Mouse (Mus musculus) heart, embryonic 11.5 days (tissue): ENCODE measurements around the gene BC024978. TPM values are rescaled to one million over a fixed set of nuclear protein-coding genes. Genes with fewer than 3 reads are reported as not detected.

Source experiments
- ATAC-seq: fragments of 200-750 bp; cut with Nextera tagmentation; replicated peaks from 2 replicates; pipeline ENCODE4 v1.8.0; 2017; ENCODE audit warnings: moderate library complexity; ENCODE audit not compliant: insufficient number of reproducible peaks, low FRiP score, low TSS enrichment
- H3K27ac ChIP-seq: fragments of 300-500 bp; sonication (generic); 2 replicates; pipeline ENCODE4 v1.5.1; 2014; ENCODE audit warnings: mild to moderate bottlenecking, low read depth, low read length
- H3K27me3 ChIP-seq: fragments of 300-500 bp; sonication (generic); 2 replicates; pipeline ENCODE4 v1.6.1; 2014; ENCODE audit warnings: mild to moderate bottlenecking, low read length, mixed read lengths; ENCODE audit not compliant: control insufficient read depth, insufficient read depth
- H3K36me3 ChIP-seq: fragments of 300-500 bp; sonication (generic); 2 replicates; pipeline ENCODE4 v1.6.1; 2014; ENCODE audit warnings: mild to moderate bottlenecking, low read length, moderate library complexity, mixed read lengths; ENCODE audit not compliant: control insufficient read depth, insufficient read depth
- H3K4me1 ChIP-seq: fragments of 300-500 bp; sonication (generic); 2 replicates; pipeline ENCODE4 v1.6.1; 2014; ENCODE audit warnings: low read length; ENCODE audit not compliant: control insufficient read depth, insufficient read depth
- H3K4me2 ChIP-seq: fragments of 300-500 bp; sonication (generic); 2 replicates; pipeline ENCODE4 v1.6.1; 2014; ENCODE audit warnings: mild to moderate bottlenecking, moderate library complexity
- H3K4me3 ChIP-seq: fragments of 300-500 bp; sonication (generic); 2 replicates; pipeline ENCODE4 v1.5.1; 2014; ENCODE audit warnings: low read depth, low read length
- H3K9ac ChIP-seq: fragments of 300-500 bp; sonication (generic); 2 replicates; pipeline ENCODE4 v1.6.1; 2014; ENCODE audit warnings: mild to moderate bottlenecking, low read depth, low read length, moderate library complexity
- H3K9me3 ChIP-seq: fragments of 300-500 bp; sonication (generic); replicated peaks from 2 replicates; pipeline ENCODE4 v1.6.1; 2016; ENCODE audit warnings: low read length; ENCODE audit not compliant: control insufficient read depth
- WGBS: fragments of 180-500 bp; shearing (Covaris S2); extraction: QIAGEN DNeasy Blood & Tissue Kit; methylation state at CpG from one replicate; pipeline ENCODE4 v1.1.7; 2014; ENCODE audit not compliant: insufficient replicate concordance; 5-methylcytosine and 5-hydroxymethylcytosine counted together
- polyA plus RNA-seq: library from polyadenylated mRNA; unstranded; fragments of >200 nt; fragmentation: Nextera tagmentation; extraction: Ambion mirVana; gene quantifications from 2 replicates; pipeline ENCODE4 v1.2.1, GENCODE M21; 2014

The BC024978 gene
- polyA plus RNA-seq, 1 experiment from 2014 or later: 3.5 TPM

- H3K27me3 ChIP-seq: no peaks in the 10 kb centered on the region
- no peak for ATAC-seq
- no peak overlapping the region for H3K4me2 ChIP-seq
- no peak overlapping the region for H3K4me3 ChIP-seq
- no peaks in the 10 kb centered on the region for H3K9me3 ChIP-seq
- 87% methylated on average over 6 of the region's 6 CpGs for WGBS
- no peak overlapping the region for H3K27ac ChIP-seq
- no peak overlapping the region for H3K9ac ChIP-seq
- no peaks in the 10 kb centered on the region for H3K36me3 ChIP-seq
- H3K4me1 ChIP-seq: peaks cover 4% of the 10 kb centered on the region
Observed at GRCm38 (mm10) chr7:27251946-27252345, 56.4 kb downstream of the BC024978 start.

DNA sequence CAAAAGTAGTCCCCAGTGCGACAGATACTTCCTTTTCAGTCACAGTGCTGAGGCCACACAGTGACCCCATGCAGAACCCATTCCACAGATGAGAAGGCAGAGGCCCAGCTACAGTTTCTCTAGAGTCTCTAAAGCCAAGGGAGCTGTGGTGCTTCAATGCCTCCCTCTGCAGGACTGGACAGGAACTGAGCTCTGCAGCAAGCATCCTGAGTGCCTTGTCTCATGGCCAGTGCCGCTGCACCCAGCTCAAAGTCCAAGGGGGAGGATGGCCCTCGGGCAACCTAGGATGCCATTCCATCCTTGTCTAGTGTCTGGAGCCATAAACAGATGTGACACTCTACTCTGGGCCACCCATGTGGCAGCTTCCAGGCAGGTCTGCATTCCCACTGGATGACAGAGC is 60.1 kb downstream of the BC024978 start:
- H3K4me2 ChIP-seq: no peak overlapping the region
- peaks cover 21% of the 10 kb centered on the region for H3K4me1 ChIP-seq
- H3K4me3 ChIP-seq: no peak overlapping the region
- no peaks in the 10 kb centered on the region for H3K27me3 ChIP-seq
- ATAC-seq: no peak
- H3K9me3 ChIP-seq: no peaks in the 10 kb centered on the region
- no peak overlapping the region for H3K9ac ChIP-seq
- 48% methylated on average over 3 of the region's 3 CpGs for WGBS
- H3K36me3 ChIP-seq: no peaks in the 10 kb centered on the region
- H3K27ac ChIP-seq: no peak overlapping the region

- no peak for ATAC-seq
- Histone ChIP-seq H3K27ac (no peak overlapping the region), H3K36me3 (no peaks in the 10 kb centered on the region; the same call in 1 of the 2 replicates), H3K9me3 (no peaks in the 10 kb centered on the region), H3K4me3 (peak overlapping the region; percentile 86), H3K4me1 (peaks cover 21% of the 10 kb centered on the region), H3K9ac (peak overlapping the region; percentile 54), H3K27me3 (no peaks in the 10 kb centered on the region), H3K4me2 (peak overlapping the region; percentile 93)
- WGBS: 15% methylated on average over 27 of the region's 27 CpGs
Observed at GRCm38 (mm10) chr7:27257046-27257851, 61.7 kb downstream of the BC024978 start.

- peak overlapping the region; percentile 86 for H3K9ac ChIP-seq
- peaks cover 3% of the 10 kb centered on the region; the same call in 1 of the 2 replicates for H3K36me3 ChIP-seq
- peaks cover 21% of the 10 kb centered on the region for H3K4me1 ChIP-seq
- no peaks in the 10 kb centered on the region for H3K27me3 ChIP-seq
- no peak overlapping the region for H3K27ac ChIP-seq
- H3K4me3 ChIP-seq: peak overlapping the region; percentile 86
- WGBS: 4% methylated on average over 6 of the region's 6 CpGs
- no peaks in the 10 kb centered on the region for H3K9me3 ChIP-seq
- ATAC-seq: no peak
- H3K4me2 ChIP-seq: peak overlapping the region; percentile 93
Observed at GRCm38 (mm10) chr7:27257852-27258204, 62.2 kb downstream of the BC024978 start.

DNA sequence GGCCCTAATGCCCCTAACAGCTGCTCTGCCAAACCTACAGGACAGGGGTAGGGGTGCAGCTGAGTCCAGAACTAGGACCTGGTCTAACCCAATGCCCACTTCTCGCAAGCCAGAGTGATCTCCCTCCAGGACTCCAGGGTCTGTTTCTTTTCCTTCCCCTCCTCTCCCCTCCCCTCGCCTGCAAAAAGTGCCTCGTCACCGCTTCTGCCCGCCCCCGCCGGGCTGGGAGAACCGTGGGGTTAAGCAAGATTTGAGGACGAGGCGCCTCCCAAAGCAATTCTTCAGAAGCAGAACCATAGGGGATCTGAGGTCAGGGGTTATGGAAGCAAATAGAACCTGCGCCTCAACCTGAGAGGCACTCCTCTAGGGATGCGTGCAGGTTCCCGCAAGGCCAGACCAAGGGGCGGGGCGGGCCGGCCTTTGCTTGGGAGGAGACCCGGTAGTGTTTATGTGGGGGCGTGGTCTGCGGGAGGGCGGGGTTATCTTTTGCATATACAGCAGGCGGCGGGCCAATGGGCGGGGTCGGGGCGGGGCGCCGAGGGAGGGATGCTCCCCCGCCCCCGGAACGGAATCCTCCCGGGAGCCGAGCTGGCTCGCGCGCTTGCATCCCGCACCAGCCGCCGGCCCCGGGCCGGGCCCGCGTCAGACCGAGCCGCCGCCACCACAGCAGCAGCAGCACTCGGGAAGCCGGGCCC is 62.8 kb downstream of the BC024978 start, which contains the start of gene Numbl:
Gene Numbl (plus strand): TSS at position 229 of the 695 bp plus-strand sequence.
- peak within 1 kb of the TSS; percentile 35; the same call in 1 of the 2 replicates for H3K27ac ChIP-seq
- WGBS: 1% methylated on average over 45 of the region's 47 CpGs
- H3K9me3 ChIP-seq: no peaks in the 10 kb centered on the region
- peaks cover 3% of the 10 kb centered on the region; the same call in 1 of the 2 replicates for H3K36me3 ChIP-seq
- H3K4me2 ChIP-seq: peak within 1 kb of the TSS; percentile 93
- no peaks in the 10 kb centered on the region for H3K27me3 ChIP-seq
- peak within 1 kb of the TSS; percentile 86 for H3K9ac ChIP-seq
- peaks cover 21% of the 10 kb centered on the region for H3K4me1 ChIP-seq
- H3K4me3 ChIP-seq: peak within 1 kb of the TSS; percentile 86
- peak; percentile 83 for ATAC-seq

DNA sequence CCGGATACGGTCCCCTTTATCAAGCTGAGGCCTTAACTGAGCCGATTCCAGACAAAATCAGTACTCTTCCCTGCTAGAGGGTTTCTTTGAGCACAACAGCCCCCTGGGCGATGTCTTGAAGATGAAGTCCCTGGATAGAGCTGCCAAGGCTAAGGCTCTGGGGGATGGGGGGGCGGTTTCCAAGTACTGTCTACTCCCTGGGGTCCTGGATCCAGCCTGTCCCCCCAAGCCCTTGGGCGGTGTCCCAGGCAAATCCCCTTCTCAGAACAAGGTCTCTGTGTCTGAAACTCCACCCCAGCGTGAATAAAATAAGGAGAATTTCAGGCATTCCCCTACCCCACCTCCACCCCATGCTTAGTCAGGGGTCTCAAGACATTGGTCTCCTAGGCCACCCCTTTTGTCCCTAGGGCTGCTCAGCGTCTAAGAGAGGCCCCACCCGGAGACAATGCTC is 63.7 kb downstream of the BC024978 start:
- Histone ChIP-seq H3K27me3 (no peaks in the 10 kb centered on the region), H3K4me2 (peak overlapping the region; percentile 93), H3K4me1 (peaks cover 21% of the 10 kb centered on the region), H3K27ac (peak overlapping the region; percentile 35; the same call in 1 of the 2 replicates), H3K9me3 (no peaks in the 10 kb centered on the region), H3K36me3 (peaks cover 3% of the 10 kb centered on the region; the same call in 1 of the 2 replicates), H3K9ac (peak overlapping the region; percentile 86), H3K4me3 (peak overlapping the region; percentile 86)
- 5% methylated on average over 9 of the region's 9 CpGs for WGBS
- ATAC-seq: no peak

DNA sequence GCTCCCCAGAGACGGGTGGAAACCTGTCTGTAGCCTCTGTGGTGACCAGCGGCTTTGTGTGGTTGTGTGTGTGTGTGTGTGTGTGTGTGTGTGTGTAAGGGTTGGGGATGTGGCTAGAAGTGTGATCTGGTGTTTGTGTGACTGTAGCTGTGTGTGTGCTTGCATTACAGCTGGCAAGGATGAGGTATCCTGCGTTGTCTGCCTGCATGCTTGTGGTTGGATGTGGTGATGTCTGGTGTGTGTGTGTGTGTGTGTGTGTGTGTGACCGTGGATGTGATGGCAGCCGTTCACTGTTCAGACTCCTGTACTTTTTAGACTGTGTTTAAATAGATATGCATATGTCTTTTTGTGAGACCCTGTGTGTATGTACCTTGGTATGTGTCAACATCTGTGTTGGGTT is 64.2 kb downstream of the BC024978 start:
- no peaks in the 10 kb centered on the region for H3K9me3 ChIP-seq
- WGBS: 42% methylated on average over 5 of the region's 5 CpGs
- no peaks in the 10 kb centered on the region for H3K27me3 ChIP-seq
- H3K9ac ChIP-seq: peak overlapping the region; percentile 86
- H3K27ac ChIP-seq: no peak overlapping the region
- ATAC-seq: no peak
- peaks cover 21% of the 10 kb centered on the region for H3K4me1 ChIP-seq
- H3K4me3 ChIP-seq: peak overlapping the region; percentile 86
- H3K4me2 ChIP-seq: peak overlapping the region; percentile 93
- H3K36me3 ChIP-seq: peaks cover 3% of the 10 kb centered on the region; the same call in 1 of the 2 replicates
